Mouse (Mus musculus): ENCODE measurements around the gene Son.

Son gene

GRCm38 (mm10) chr16:91628673-91629072 lies 18.6 kb upstream of the Son start:
- CTCF ChIA-PET, result no interaction called here
- POLR2A ChIA-PET, result interaction anchor here (0.6 to 10.4 kb wide), 13 partner anchors 8 to 76 kb away, joined by 3 to 121 read pairs (median 8); partner anchors contain the start of genes Son (in 4 of the 4) and Gart (in 3 of the 4)

GRCm38 (mm10) chr16:91629749-91630148 lies 17.6 kb upstream of the Son start:
- ChIA-PET POLR2A (interaction anchor here (0.6 to 10.4 kb wide), 31 partner anchors 9 to 438 kb away, joined by 3 to 121 read pairs (median 6); partner anchors contain the start of genes Gart (in 4 of the 4), Son (in 4 of the 4), Donson (in 3 of the 4) and Dnajc28 (in 1 of the 4)), CTCF (interaction anchor here in 2 of 4 experiments (0.7 to 1.7 kb wide), 2 partner anchors 48 to 124 kb away, joined by 3 read pairs; no protein-coding TSS in a partner anchor)

- POLR2A ChIA-PET, result interaction anchor here (0.5 to 10.4 kb wide), 38 partner anchors 9 to 601 kb away, joined by 3 to 121 read pairs (median 5); partner anchors contain the start of genes Gart (in 4 of the 4), Son (in 4 of the 4), Donson (in 3 of the 4) and Ifnar1 (in 2 of the 4)
- CTCF ChIA-PET, result interaction anchor here in 2 of 4 experiments (0.5 to 1.7 kb wide), 3 partner anchors 10 to 125 kb away, joined by 3 to 4 read pairs (median 4); no protein-coding TSS in a partner anchor
Measured at GRCm38 (mm10) chr16:91630584-91630983, 16.7 kb upstream of the Son start.

- ChIA-PET POLR2A (interaction anchor here (0.6 to 10.4 kb wide), 19 partner anchors 9 to 492 kb away, joined by 3 to 121 read pairs (median 5); partner anchors contain the start of genes Gart (in 3 of the 4) and Son (in 3 of the 4)), CTCF (interaction anchor here in 1 of 4 experiments (0.6 to 0.7 kb wide), 2 partner anchors 119 to 268 kb away, joined by 3 read pairs; no protein-coding TSS in a partner anchor)
Measured at GRCm38 (mm10) chr16:91632439-91632838, 14.9 kb upstream of the Son start.

- ChIA-PET POLR2A (interaction anchor here (0.6 to 10.4 kb wide), 16 partner anchors 9 to 491 kb away, joined by 3 to 121 read pairs (median 4); partner anchors contain the start of genes Gart (in 3 of the 4) and Son (in 3 of the 4)), CTCF (interaction anchor here in 1 of 4 experiments (0.6 to 0.7 kb wide), 2 partner anchors 120 to 269 kb away, joined by 3 read pairs; no protein-coding TSS in a partner anchor)
Measured at GRCm38 (mm10) chr16:91632940-91633339, 14.4 kb upstream of the Son start.

- ChIA-PET CTCF (no interaction called here), POLR2A (interaction anchor here (0.9 to 10.4 kb wide), 12 partner anchors 8 to 297 kb away, joined by 3 to 121 read pairs (median 6); partner anchors contain the start of genes Gart (in 4 of the 4) and Son (in 3 of the 4))
Measured at GRCm38 (mm10) chr16:91633641-91634040, 13.7 kb upstream of the Son start.

- ChIA-PET CTCF (interaction anchor here in 1 of 4 experiments (0.6 kb wide), 1 partner anchor 418 kb away, joined by 3 read pairs; no protein-coding TSS in a partner anchor), POLR2A (interaction anchor here in 2 of 4 experiments (0.6 to 7.3 kb wide), 8 partner anchors 7 to 1420 kb away, joined by 3 to 73 read pairs (median 14); partner anchors contain the start of genes Gart (in 2 of the 2) and Son (in 2 of the 2))
Measured at GRCm38 (mm10) chr16:91639161-91639560, 8.1 kb upstream of the Son start.

- CTCF ChIA-PET, result interaction anchor here in 1 of 4 experiments (0.6 kb wide), 1 partner anchor 418 kb away, joined by 3 read pairs; no protein-coding TSS in a partner anchor
- POLR2A ChIA-PET, result interaction anchor here in 3 of 4 experiments (0.5 to 7.3 kb wide), 11 partner anchors 8 to 49 kb away, joined by 3 to 73 read pairs (median 4); partner anchors contain the start of genes Son (in 2 of the 3), Donson (in 1 of the 3) and Gart (in 1 of the 3)
Measured at GRCm38 (mm10) chr16:91639636-91640035, 7.7 kb upstream of the Son start.

GRCm38 (mm10) chr16:91640171-91640570 lies 7.1 kb upstream of the Son start:
- CTCF ChIA-PET, result interaction anchor here in 2 of 4 experiments (0.6 to 1.2 kb wide), 2 partner anchors 9 to 20 kb away, joined by 3 read pairs; no protein-coding TSS in a partner anchor
- POLR2A ChIA-PET, result interaction anchor here in 3 of 4 experiments (0.5 to 7.3 kb wide), 15 partner anchors 8 to 48 kb away, joined by 3 to 73 read pairs (median 4); partner anchors contain the start of genes Donson (in 1 of the 3) and Son (in 1 of the 3)

- CTCF ChIA-PET, result interaction anchor here in 3 of 4 experiments (0.6 to 0.9 kb wide), 4 partner anchors 31 to 1362 kb away, joined by 3 to 15 read pairs (median 6); partner anchors contain the start of gene Donson (in 1 of the 3)
Measured at GRCm38 (mm10) chr16:91644901-91645300, 2.4 kb upstream of the Son start.

GRCm38 (mm10) chr16:91645420-91645819 lies 1.9 kb upstream of the Son start:
- ChIA-PET POLR2A (interaction anchor here in 3 of 4 experiments (0.6 to 14.5 kb wide), 11 partner anchors 12 to 72 kb away, joined by 3 to 333 read pairs (median 10); partner anchors contain the start of gene Donson (in 1 of the 3)), CTCF (interaction anchor here in 2 of 4 experiments (0.6 to 0.9 kb wide), 3 partner anchors 31 to 335 kb away, joined by 4 to 15 read pairs (median 8); partner anchors contain the start of gene Donson (in 1 of the 2))

More at GRCm38 (mm10) chr16:91644901-91645300, 2.4 kb upstream of the Son start:
- POLR2A ChIA-PET, result interaction anchor here in 3 of 4 experiments (0.6 to 7.3 kb wide), 14 partner anchors 12 to 441 kb away, joined by 3 to 73 read pairs (median 4); partner anchors contain the start of gene Donson (in 1 of the 3)

GRCm38 (mm10) chr16:91645995-91646602 lies 1.2 kb upstream of the Son start:
- CTCF ChIA-PET, result no interaction called here
- POLR2A ChIA-PET, result interaction anchor here (0.6 to 14.5 kb wide), 70 partner anchors 7 to 537 kb away, joined by 3 to 333 read pairs (median 8); partner anchors contain the start of genes Dnajc28 (in 2 of the 4), Donson (in 2 of the 4), Tmem50b (in 2 of the 4) and Cryzl1 (in 1 of the 4)

- ChIA-PET CTCF (interaction anchor here in 2 of 4 experiments (0.8 to 1.2 kb wide), 2 partner anchors 48 to 238 kb away, joined by 3 to 4 read pairs; no protein-coding TSS in a partner anchor), POLR2A (interaction anchor here (0.5 to 14.5 kb wide), 146 partner anchors 7 to 1362 kb away, joined by 3 to 333 read pairs (median 5); partner anchors contain the start of genes Donson (in 4 of the 4), Ifnar1 (in 3 of the 4), Itsn1 (in 3 of the 4) and Cfap298 (in 2 of the 4))
Measured at GRCm38 (mm10) chr16:91646681-91647419, 456 bp upstream of the Son start, which contains the start of gene Gart. Gene Gart, minus strand, starts transcription at chr16:91646952.

GRCm38 (mm10) chr16:91648220-91648550 lies 879 bp downstream of the Son start:
- ChIA-PET CTCF (interaction anchor here in 3 of 4 experiments (0.6 to 1.2 kb wide), 4 partner anchors 47 to 1381 kb away, joined by 3 to 5 read pairs (median 4); no protein-coding TSS in a partner anchor), POLR2A (interaction anchor here (0.5 to 14.5 kb wide), 103 partner anchors 8 to 1785 kb away, joined by 3 to 333 read pairs (median 6); partner anchors contain the start of genes Donson (in 4 of the 4), Itsn1 (in 3 of the 4), Cryzl1 (in 2 of the 4) and Dnajc28 (in 2 of the 4))

GRCm38 (mm10) chr16:91649246-91649645 lies 1.9 kb downstream of the Son start:
- ChIA-PET POLR2A (interaction anchor here in 2 of 4 experiments (0.7 to 14.5 kb wide), 8 partner anchors 10 to 372 kb away, joined by 3 to 333 read pairs (median 47); partner anchors contain the start of genes Cryzl1 (in 1 of the 2) and Itsn1 (in 1 of the 2)), CTCF (interaction anchor here in 1 of 4 experiments (0.6 kb wide), 1 partner anchor 289 kb away, joined by 3 read pairs; no protein-coding TSS in a partner anchor)

GRCm38 (mm10) chr16:91649781-91650180 lies 2.5 kb downstream of the Son start:
- POLR2A ChIA-PET, result interaction anchor here in 3 of 4 experiments (0.6 to 14.5 kb wide), 11 partner anchors 10 to 372 kb away, joined by 3 to 333 read pairs (median 5); partner anchors contain the start of genes Cryzl1 (in 1 of the 3) and Itsn1 (in 1 of the 3)
- CTCF ChIA-PET, result interaction anchor here in 1 of 4 experiments (0.7 kb wide), 1 partner anchor 167 kb away, joined by 7 read pairs; no protein-coding TSS in a partner anchor

Measured in embryonic stem cell, embryonic (primary cell).